Mouse (Mus musculus): ENCODE measurements around the gene Lrp11. TPM values are rescaled to one million over a fixed set of nuclear protein-coding genes. Genes with fewer than 3 reads are reported as not detected.

Gene Lrp11
- polyA plus RNA-seq (2021; fragmentation: Nextera tagmentation), result 106 and 118 TPM in 2 replicates
- long read RNA-seq, experiment 1, transcript Lrp11-201 (7 exons, 3,386 nt), result major isoform, 201 of 310 reads
- long read RNA-seq, experiment 1, transcript Lrp11-205 (3 exons, 976 nt), result minor isoform, 8 of 310 reads
- long read RNA-seq, experiment 1, partial matches to known transcripts, result 62 of 310 reads
- long read RNA-seq, experiment 1, other reads (novel, unspliced or antisense), result 38 of 310 reads
- long read RNA-seq, experiment 2, transcript Lrp11-205 (3 exons, 976 nt), result minor isoform, 31 of 1,178 reads
- long read RNA-seq, experiment 2, transcript Lrp11-203 (7 exons, 3,220 nt), result minor isoform, 8 of 1,178 reads
- long read RNA-seq, experiment 2, transcript Lrp11-201 (7 exons, 3,386 nt), result major isoform, 966 of 1,178 reads
- long read RNA-seq, experiment 2, partial matches to known transcripts, result 31 of 1,178 reads
- long read RNA-seq, experiment 2, other reads (novel, unspliced or antisense), result 142 of 1,178 reads

GRCm38 (mm10) chr10:7589592-7590233 is at the start of gene Lrp11:
TSS of gene Lrp11 (plus strand) at chr10:7589800.

GRCm38 (mm10) chr10:7667342-7667802 is 77.8 kb downstream of the Lrp11 start, which contains the start of gene Nup43:
TSS of gene Nup43 (plus strand) at chr10:7667503.

Other genes with a start within 250 kb of the Lrp11 start
- gene Ulbp1, start 116.2 kb upstream of the Lrp11 start, polyA plus RNA-seq (2021; fragmentation: Nextera tagmentation), result 0.03 TPM in 1 of 2 replicates, not detected in the other
- 11.8 and 12.6 TPM in 2 replicates for gene Nup43, start 77.7 kb downstream of the Lrp11 start, polyA plus RNA-seq (2021; fragmentation: Nextera tagmentation)
- gene Pcmt1, start 91.3 kb downstream of the Lrp11 start, polyA plus RNA-seq (2021; fragmentation: Nextera tagmentation), result 233 and 235 TPM in 2 replicates
- gene Lats1, start 91.4 kb downstream of the Lrp11 start, polyA plus RNA-seq (2021; fragmentation: Nextera tagmentation), result 1.2 and 1.5 TPM in 2 replicates
- gene Katna1, start 136.2 kb downstream of the Lrp11 start, polyA plus RNA-seq (2021; fragmentation: Nextera tagmentation), result 11.6 and 12.1 TPM in 2 replicates
- gene Ginm1, start 203.0 kb downstream of the Lrp11 start, polyA plus RNA-seq (2021; fragmentation: Nextera tagmentation), result 48.6 and 56.9 TPM in 2 replicates
- 24.2 and 25.6 TPM in 2 replicates for gene Ppil4, start 203.1 kb downstream of the Lrp11 start, polyA plus RNA-seq (2021; fragmentation: Nextera tagmentation)
- gene Zc3h12d, start 242.7 kb downstream of the Lrp11 start, polyA plus RNA-seq (2021; fragmentation: Nextera tagmentation), result not detected in 2 replicates